Mouse (Mus musculus): Measurements from ENCODE around the gene Klf11. TPM values are rescaled to one million over a fixed set of nuclear protein-coding genes. Genes with fewer than 3 reads are reported as not detected.

Gene Klf11
- total and polyA plus RNA-seq, 3 experiments: 7.2 to 9.2 (median 7.3) TPM

GRCm38 (mm10) chr12:24659923-24660322 lies 8.8 kb downstream of the Klf11 start:
- in situ Hi-C loops (cut with MboI; ENCODE audit: low pct_ligation_motif_present, low pct_unique_long_range_greater_than_20kb, low sequenced_read_pairs): no loop called here

GRCm38 (mm10) chr12:24661100-24661499 lies 10.0 kb downstream of the Klf11 start:
- dilution Hi-C loops (cut with MboI; ENCODE audit: extremely low pct_ligation_motif_present, extremely low pct_unique_long_range_greater_than_20kb, low sequenced_read_pairs) (no loop called here), in situ Hi-C loops (cut with MboI; ENCODE audit: low pct_ligation_motif_present, low pct_unique_long_range_greater_than_20kb, low sequenced_read_pairs) (no loop called here)
- Histone ChIP-seq H3K36me3 (replicated peaks in 1 of 2; ENCODE audit: control insufficient read depth in 1 of 2, insufficient read depth in 1 of 2, low read length in 1 of 2) (peaks cover 37 to 67% of the 10 kb centered on the region in 2 experiments), H3K4me3 (replicated peaks in 1 of 3; ENCODE audit: low read depth in 2 of 3, low read length in 2 of 3, poor library complexity in 1 of 3) (no peak overlapping the region), H3K9me3 (replicated peaks; ENCODE audit: low read length) (no peaks in the 10 kb centered on the region), H3K27ac (ENCODE audit: insufficient read depth, low read depth) (no peak overlapping the region), H3K4me1 (ENCODE audit: control insufficient read depth in 1 of 2, insufficient read depth in 2 of 2) (peaks cover 12 to 50% of the 10 kb centered on the region in 2 experiments), H3K4me2 (ENCODE audit: insufficient read depth, low read depth, poor library complexity, severe bottlenecking) (no peak overlapping the region), H3K9ac (ENCODE audit: insufficient read depth, low read depth) (no peak overlapping the region), H3K79me2 (replicated peaks; ENCODE audit: control insufficient read depth, extremely low read depth, insufficient read depth, poor library complexity, severe bottlenecking) (no peaks in the 10 kb centered on the region; the same call in 1 of the 2 replicates), H3K27me3 (replicated peaks) (no peaks in the 10 kb centered on the region)
- no peak for DNase-seq (ENCODE audit: extremely low read depth)
- TF ChIP-seq ZKSCAN1 (IDR thresholded peaks at IDR 0.05; ENCODE audit: borderline replicate concordance, low read depth, low read length): no peak
- no peak for TF ChIP-seq RCOR1 (conservative IDR thresholded peaks at IDR 0.05; ENCODE audit: low read depth, low read length)
- TF ChIP-seq TBP (conservative IDR thresholded peaks at IDR 0.05; ENCODE audit: low read depth, low read length): no peak
- no peak for TF ChIP-seq ETS1 (conservative IDR thresholded peaks at IDR 0.05; ENCODE audit: low read depth, low read length)
- no peak for TF ChIP-seq ZNF384 (IDR thresholded peaks at IDR 0.05; ENCODE audit: low read depth, low read length)
- TF ChIP-seq MYC (IDR thresholded peaks at IDR 0.05; ENCODE audit: low read depth, low read length): no peak
- no peak for TF ChIP-seq GABPA (IDR thresholded peaks at IDR 0.05; ENCODE audit: insufficient replicate concordance, low read depth, low read length)
- no peak for TF ChIP-seq CHD2 (IDR thresholded peaks at IDR 0.05; ENCODE audit: low read length)
- TF ChIP-seq MAX (IDR thresholded peaks at IDR 0.05; ENCODE audit: low read length): no peak
- no peak for TF ChIP-seq RAD21 (IDR thresholded peaks at IDR 0.05; ENCODE audit: low read depth, low read length)
- TF ChIP-seq PAX5 (IDR thresholded peaks at IDR 0.05; ENCODE audit: low read length): no peak
- TF ChIP-seq BHLHE40 (IDR thresholded peaks at IDR 0.05; ENCODE audit: low read depth, low read length): no peak
- no peak for TF ChIP-seq NELFE (IDR thresholded peaks at IDR 0.05; ENCODE audit: low read depth, low read length)
- TF ChIP-seq SMC3 (IDR thresholded peaks at IDR 0.05; ENCODE audit: low read depth, low read length): no peak
- TF ChIP-seq NRF1 (IDR thresholded peaks at IDR 0.05; ENCODE audit: low read depth, low read length): no peak
- TF ChIP-seq HCFC1 (IDR thresholded peaks at IDR 0.05; ENCODE audit: low read depth, low read length): no peak
- no peak for TF ChIP-seq TCF12 (IDR thresholded peaks at IDR 0.05; ENCODE audit: low read depth, low read length)
- no peak for TF ChIP-seq MXI1 (IDR thresholded peaks at IDR 0.05; ENCODE audit: low read depth, low read length)
- TF ChIP-seq IRF4 (IDR thresholded peaks at IDR 0.05; ENCODE audit: low read depth, low read length): no peak

More at GRCm38 (mm10) chr12:24659923-24660322, 8.8 kb downstream of the Klf11 start:
- H3K9me3 ChIP-seq (replicated peaks; ENCODE audit: low read length): no peaks in the 10 kb centered on the region
- no peak overlapping the region for H3K4me3 ChIP-seq (replicated peaks in 1 of 3; ENCODE audit: low read depth in 2 of 3, low read length in 2 of 3, poor library complexity in 1 of 3)
- no peak overlapping the region for H3K4me2 ChIP-seq (ENCODE audit: insufficient read depth, low read depth, poor library complexity, severe bottlenecking)
- no peak for TF ChIP-seq NRF1 (IDR thresholded peaks at IDR 0.05; ENCODE audit: low read depth, low read length)
- TF ChIP-seq TBP (conservative IDR thresholded peaks at IDR 0.05; ENCODE audit: low read depth, low read length): no peak
- TF ChIP-seq MAX (IDR thresholded peaks at IDR 0.05; ENCODE audit: low read length): no peak
- TF ChIP-seq SMC3 (IDR thresholded peaks at IDR 0.05; ENCODE audit: low read depth, low read length): no peak
- TF ChIP-seq E2F4 (IDR thresholded peaks at IDR 0.05; ENCODE audit: insufficient replicate concordance, low read depth, low read length): no peak
- TF ChIP-seq BHLHE40 (IDR thresholded peaks at IDR 0.05; ENCODE audit: low read depth, low read length): no peak
- no peak for TF ChIP-seq RCOR1 (conservative IDR thresholded peaks at IDR 0.05; ENCODE audit: low read depth, low read length)
- no peak for TF ChIP-seq JUND (conservative IDR thresholded peaks at IDR 0.05; ENCODE audit: low read depth, low read length)
- H3K79me2 ChIP-seq (replicated peaks; ENCODE audit: control insufficient read depth, extremely low read depth, insufficient read depth, poor library complexity, severe bottlenecking): no peaks in the 10 kb centered on the region; the same call in 1 of the 2 replicates
- H3K27me3 ChIP-seq (replicated peaks): no peaks in the 10 kb centered on the region
- DNase-seq (ENCODE audit: extremely low read depth): no peak
- H3K36me3 ChIP-seq (replicated peaks in 1 of 2; ENCODE audit: control insufficient read depth in 1 of 2, insufficient read depth in 1 of 2, low read length in 1 of 2): peaks cover 47 to 79% of the 10 kb centered on the region in 2 experiments
- dilution Hi-C loops (cut with MboI; ENCODE audit: extremely low pct_ligation_motif_present, extremely low pct_unique_long_range_greater_than_20kb, low sequenced_read_pairs): no loop called here
- H3K9ac ChIP-seq (ENCODE audit: insufficient read depth, low read depth): no peak overlapping the region
- no peak overlapping the region for H3K27ac ChIP-seq (ENCODE audit: insufficient read depth, low read depth)
- peaks cover 15 to 50% of the 10 kb centered on the region in 2 experiments for H3K4me1 ChIP-seq (ENCODE audit: control insufficient read depth in 1 of 2, insufficient read depth in 2 of 2)
